Mouse (Mus musculus) kidney, postnatal 10 days (tissue): Measurements from ENCODE around the gene Odf3l2.
A peak's percentile ranks its signal among the peaks of the same experiment; 100 is the strongest.

Experiments
- DNase-seq: peaks from one replicate; pipeline ENCODE4 v3.0.0; 2021; ENCODE audit warnings: mixed read lengths

Gene Odf3l2

GRCm38 (mm10) chr10:79645711-79646110 lies at the start of gene Odf3l2:
Odf3l2 (minus strand) TSS chr10:79645738.
- DNase-seq, result no peak

- no peak for DNase-seq
These were observed 48.8 kb upstream of the Odf3l2 start for GRCm38 (mm10) chr10:79694379-79694655.

DNA sequence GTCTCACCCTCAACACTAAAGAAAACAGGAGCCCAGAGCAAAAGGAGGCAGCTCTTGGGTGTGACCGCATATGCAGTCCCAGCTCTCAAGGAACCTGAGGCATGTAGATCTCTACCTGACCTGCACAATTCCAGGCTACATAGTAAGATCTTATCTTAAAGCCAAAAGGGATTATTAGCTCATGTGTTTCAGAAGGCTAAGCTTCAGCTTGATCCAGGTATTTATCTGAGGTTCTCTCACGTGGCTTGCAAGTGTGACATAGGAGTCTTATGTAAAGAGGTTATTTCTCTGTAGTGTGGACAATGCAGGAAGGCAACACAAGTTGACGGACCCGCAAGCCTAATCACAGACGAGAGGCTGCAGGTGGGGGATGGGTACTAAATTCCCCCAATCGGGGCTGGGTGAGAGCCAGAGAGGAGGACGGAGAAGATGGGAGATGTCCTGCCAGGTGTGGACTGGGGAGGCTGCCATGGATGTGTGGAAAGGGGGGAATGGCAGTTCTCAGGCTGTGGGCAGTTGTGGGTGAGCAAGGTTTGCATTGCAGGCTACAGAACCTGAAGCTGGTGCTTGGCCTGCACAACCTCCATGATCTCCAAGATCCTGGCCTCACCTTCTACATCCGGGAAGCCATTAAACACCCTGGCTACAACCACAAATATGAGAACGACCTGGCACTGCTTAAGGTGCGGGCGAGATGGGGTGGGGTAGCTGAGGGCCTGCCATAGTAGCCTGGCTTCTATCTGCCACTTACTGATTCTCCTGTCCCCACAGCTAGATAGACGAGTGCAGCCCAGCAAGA lies 48.2 kb upstream of the Odf3l2 start:
- DNase-seq, result no peak

DNA sequence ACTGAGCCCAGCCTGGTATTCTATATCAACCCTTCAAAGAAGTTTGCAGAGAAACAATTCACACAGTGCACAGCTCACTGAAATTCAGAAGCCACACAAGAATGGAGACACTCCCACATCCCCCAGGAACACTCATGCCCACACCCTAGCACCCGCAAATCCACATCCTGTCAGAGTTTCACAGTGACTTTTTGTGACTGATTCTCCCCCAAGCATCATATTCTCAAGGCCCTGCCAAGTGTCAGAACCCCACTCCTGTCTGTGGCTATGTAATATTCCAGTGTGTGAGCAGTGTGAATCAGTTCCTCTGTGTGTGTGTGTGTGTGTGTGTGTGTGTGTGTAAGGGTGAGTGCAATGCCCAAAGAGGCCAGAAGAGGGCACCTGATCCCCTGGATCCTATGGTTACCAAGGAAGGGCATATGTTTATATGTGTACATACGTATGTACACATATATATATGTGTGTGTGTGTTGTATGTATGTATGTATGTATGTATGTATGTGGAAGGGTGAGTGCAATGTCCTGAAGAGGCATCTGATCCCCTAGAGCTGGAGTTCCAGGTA lies 46.5 kb upstream of the Odf3l2 start:
- peak; percentile 22 for DNase-seq

- no peak for DNase-seq
These were observed 43.6 kb upstream of the Odf3l2 start for GRCm38 (mm10) chr10:79689178-79689577.

GRCm38 (mm10) chr10:79688720-79689119 lies 43.2 kb upstream of the Odf3l2 start, which contains the start of gene Gzmm:
Gzmm (plus strand) TSS chr10:79689020.
- no peak for DNase-seq

DNA sequence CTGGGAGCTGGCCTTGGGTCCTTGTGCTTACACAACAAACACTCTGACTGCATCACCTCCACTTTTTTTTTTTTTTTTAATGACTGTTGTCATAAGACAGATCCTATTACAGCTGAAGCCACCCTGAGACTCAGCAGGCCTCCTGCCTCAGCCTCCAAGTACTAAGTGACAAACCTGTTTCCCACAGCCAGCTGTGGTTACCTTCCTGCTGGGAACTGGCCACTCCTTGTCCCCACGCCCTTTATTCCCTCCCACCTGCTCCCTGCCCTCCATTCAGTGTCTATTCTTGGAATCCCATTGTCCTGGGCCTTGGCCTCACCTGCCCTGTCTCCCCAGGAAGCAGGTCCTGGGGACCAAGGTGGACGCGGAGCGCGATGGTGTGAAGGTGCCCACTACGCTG lies 42.0 kb upstream of the Odf3l2 start:
- no peak for DNase-seq

- no peak for DNase-seq
These were observed 41.2 kb upstream of the Odf3l2 start for GRCm38 (mm10) chr10:79686691-79687090.

DNA sequence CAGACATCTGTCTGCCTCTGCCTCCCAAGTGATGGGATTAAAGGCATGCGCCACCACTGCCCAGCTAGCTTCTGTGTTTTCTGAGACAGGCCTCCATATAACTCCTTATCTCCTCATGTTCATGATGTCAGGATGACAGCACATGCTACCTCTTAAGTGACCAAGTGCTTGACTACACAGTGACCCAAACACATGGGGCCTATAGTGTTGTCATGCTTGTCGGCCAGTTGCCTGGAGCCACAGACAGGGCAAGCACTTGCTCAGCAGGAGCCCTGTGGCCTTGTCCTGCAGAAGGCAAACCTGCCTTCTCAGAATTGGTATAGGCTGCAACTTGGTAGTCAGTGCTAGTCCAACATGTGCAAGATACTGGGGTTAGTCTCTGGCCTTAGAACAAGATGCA lies 40.7 kb upstream of the Odf3l2 start:
- no peak for DNase-seq

- no peak for DNase-seq
These were observed 39.4 kb upstream of the Odf3l2 start for GRCm38 (mm10) chr10:79684770-79685600.

DNA sequence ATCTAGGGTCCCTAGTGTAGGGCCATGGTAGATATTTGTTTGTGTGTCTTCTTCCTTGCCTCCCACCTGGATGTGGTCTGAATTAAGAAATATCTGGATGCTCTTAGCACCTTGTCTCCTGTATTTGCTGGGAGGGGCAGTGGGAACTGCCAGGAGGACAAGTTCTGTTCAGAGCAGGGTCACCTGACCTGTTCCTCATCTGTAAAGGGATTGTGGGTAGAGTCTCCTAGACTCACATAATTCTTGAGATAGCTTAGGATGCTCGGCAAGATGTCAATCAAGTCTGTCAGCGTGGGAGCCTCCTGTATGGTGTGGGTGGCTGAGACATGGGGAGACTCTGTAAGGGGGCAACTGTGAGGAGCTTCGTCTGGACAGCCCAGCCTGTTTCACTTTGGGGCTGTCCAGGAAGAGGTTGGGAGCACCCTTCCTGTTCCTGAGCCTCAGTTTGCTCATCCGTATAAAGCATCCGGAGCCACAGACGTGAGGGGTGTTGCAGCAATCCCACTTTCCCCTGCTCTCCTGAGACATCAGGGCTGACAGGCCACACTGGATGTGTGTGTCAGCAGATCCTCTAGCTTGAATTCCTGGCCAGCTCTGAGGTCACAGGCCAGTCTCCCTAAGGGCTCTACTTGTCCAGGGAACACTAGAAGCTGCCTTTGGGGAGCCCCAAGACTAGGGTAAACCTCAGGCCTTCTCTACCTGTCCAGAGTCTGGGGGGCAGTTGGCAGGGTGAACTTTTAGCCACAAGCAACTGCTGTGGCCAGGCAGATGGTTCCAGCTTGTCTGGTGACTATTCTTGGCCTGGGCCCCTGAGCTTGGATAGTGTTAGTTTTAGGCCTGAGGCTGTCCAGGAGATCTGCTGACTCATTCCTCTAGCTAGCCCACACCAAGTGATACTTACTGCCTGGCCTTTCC lies 38.4 kb upstream of the Odf3l2 start:
- DNase-seq, result no peak

DNA sequence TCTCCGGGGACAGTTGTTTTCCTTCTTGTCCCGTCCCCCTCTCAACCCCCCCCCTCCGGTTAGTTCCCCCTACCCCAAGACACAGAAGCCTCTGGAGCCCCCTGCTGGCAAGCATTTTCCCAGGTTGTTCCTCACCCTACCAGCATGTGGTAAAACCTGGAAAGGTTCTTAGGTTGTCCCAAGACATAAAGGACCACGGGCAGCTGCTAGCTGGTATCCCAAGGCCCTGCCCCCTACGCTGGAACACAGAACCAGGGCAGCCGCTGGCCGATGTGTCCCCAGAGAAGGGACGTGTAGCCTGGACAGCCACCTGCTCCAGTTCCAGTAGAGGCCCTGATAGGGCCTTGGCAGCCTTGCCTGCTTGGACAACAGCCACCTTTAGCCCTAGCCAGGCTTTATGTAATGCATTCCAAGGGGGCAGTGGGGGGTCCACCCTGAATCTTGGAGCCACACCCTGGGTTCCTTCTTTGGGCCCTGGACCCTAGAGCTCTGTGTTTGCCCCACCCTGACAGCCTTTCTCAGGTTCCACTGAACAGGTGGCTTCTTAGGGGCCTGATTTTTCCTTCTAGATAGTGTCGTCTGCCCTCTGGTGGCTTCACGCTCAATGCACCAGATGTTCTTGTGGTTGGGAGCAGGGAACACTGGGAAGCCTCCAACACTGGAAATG lies 37.5 kb upstream of the Odf3l2 start:
- DNase-seq, result peak; percentile 84

GRCm38 (mm10) chr10:79682551-79682915 lies 37.0 kb upstream of the Odf3l2 start:
- peak; percentile 44 for DNase-seq

DNA sequence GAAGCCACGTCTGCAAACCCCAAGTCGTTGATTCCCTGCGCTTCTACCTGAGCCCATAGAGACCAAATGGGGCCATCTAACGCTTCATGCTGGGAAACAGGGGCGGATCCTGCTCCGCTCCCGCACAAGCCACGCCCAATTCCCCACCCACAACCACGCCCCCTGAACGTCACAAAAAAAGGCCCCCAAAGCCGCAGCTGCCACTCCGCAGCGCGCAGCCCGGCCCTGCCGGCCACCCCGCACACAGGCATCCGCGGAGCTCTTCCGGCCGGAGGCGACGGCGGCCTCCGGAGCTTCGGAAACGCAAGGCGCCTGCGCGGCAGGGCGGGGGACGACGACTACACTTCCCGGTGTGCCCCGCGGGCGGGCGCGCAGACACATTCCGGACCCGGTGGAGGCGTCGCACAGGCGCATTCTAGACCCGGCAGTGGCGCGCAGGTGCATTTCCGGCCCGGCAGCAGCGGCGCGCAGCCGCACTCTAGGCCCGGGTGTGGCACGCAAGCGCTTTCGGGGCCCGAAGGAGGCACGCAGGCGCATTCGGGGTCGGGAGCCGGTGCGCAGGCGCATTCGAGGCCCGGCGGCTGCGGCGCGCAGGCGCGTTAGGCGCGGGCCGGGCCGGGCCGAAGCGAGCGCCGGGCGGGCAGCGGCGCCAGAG lies 36.2 kb upstream of the Odf3l2 start, which contains the start of gene Cdc34:
Gene Cdc34, plus strand, starts transcription at position 605 of the 655 bp plus-strand sequence.
- DNase-seq, result peak; percentile 99

- DNase-seq, result no peak
These were observed 35.3 kb upstream of the Odf3l2 start for GRCm38 (mm10) chr10:79680606-79681495.

GRCm38 (mm10) chr10:79675346-79676035 lies 30.0 kb upstream of the Odf3l2 start:
- no peak for DNase-seq

- no peak for DNase-seq
These were observed 27.5 kb upstream of the Odf3l2 start for GRCm38 (mm10) chr10:79673054-79673453.

DNA sequence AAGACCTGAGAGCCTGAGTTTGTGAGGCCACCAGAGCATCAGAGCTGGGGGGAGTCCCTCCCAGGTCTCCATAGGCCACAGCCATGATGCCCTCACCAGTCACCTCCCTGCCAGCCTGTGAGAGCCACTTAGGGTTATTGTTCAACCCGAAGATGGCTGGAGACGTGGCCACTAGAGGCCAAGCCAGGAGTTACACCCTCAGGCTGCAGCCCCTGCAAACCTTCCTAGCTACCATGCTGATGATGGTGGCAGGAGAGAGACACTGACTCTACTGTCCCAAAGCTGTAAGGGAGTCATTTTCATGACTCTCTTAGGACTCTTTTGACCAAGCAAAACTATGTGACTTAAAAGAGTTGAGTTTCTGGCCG lies 26.5 kb upstream of the Odf3l2 start:
- no peak for DNase-seq

DNA sequence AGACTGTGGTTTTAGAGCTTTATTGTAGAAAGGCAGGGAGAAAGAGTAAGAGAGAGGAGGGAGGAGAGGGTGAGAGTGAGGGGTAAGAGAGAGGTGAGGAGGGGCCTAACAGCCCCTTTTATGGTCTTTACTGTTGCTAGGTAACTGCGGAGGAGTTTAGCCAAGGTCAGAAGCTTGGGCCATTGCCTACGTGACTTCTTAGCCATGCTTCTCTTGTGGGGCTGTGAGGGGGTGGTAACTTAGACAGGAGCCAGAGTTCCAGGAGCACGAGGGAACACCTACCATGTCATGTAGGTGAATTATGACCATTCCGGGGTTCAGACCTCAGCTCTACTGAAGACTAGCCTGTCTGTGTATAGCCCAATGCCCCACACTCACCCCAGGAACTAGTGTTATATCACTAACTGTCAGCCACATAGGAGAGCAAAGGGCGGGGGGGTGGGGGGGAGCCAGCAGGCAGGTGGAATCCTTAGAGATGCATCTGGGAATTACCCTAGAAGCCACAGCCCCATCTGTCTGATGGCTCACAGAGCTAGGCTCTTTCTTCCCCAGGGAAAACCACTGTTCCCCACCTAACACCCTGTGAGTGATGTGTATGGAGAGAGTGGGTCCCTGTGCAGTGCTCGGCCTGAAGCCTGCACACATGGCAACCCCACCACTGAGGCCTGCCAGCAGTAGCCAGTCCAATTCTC lies 26.0 kb upstream of the Odf3l2 start:
- DNase-seq, result peak; percentile 18
